Mouse (Mus musculus) thymus, adult 18-20 months (tissue): ENCODE measurements at regions not wholly inside any gene's neighbourhood (a gene's known extent, or its start where the extent isn't known, plus 50 kb on each side); places are given as distances from the start of the nearest gene placed in this dataset.

ENCODE experiments used
- DNase-seq, 2 experiments: peaks; one replicate each; pipeline ENCODE4 v3.0.0; 2022; ENCODE audit warnings: mixed read lengths in 2 of 2

- no peak for DNase-seq
Measured at GRCm38 (mm10) chr15:36669748-36670147, 337.8 kb downstream of the Zfp706 start.

- DNase-seq = peak in 1 of 2 experiments; percentile 54
Measured at GRCm38 (mm10) chr15:36666566-36666965, 341.0 kb downstream of the Zfp706 start.

GRCm38 (mm10) chr15:36664391-36664790 is 343.2 kb downstream of the Zfp706 start:
- DNase-seq = no peak

- no peak for DNase-seq
Measured at GRCm38 (mm10) chr15:36660986-36661385, 346.6 kb downstream of the Zfp706 start.
